Mouse (Mus musculus) hindbrain, postnatal 0 days (tissue): ENCODE measurements around the gene Chia1. TPM values are rescaled to one million over a fixed set of nuclear protein-coding genes. Genes with fewer than 3 reads are reported as not detected.
A peak's percentile ranks its signal among the peaks of the same experiment; 100 is the strongest.
"Not testable (repeated sequence)": the region's sequence is repeated elsewhere in the genome, so short reads cannot be mapped to it uniquely, and the experiment has no call there.

Source experiments
- ATAC-seq: fragments of 200-750 bp; cut with Nextera tagmentation; 2 replicates; pipeline ENCODE4 v1.8.0; 2017; ENCODE audit warnings: mild to moderate bottlenecking, moderate TSS enrichment, moderate library complexity
- DNase-seq: peaks from one replicate; pipeline ENCODE4 v3.0.0-alpha.2; 2015; ENCODE audit warnings: low spot score
- H3K27ac ChIP-seq: fragments of 300-500 bp; sonication (generic); 2 replicates; pipeline ENCODE4 v1.5.1; 2014; ENCODE audit warnings: mild to moderate bottlenecking
- H3K27me3 ChIP-seq: fragments of 300-500 bp; sonication (generic); 2 replicates; pipeline ENCODE4 v1.6.1; 2014; ENCODE audit warnings: low read length, mixed read lengths; ENCODE audit not compliant: insufficient read depth
- H3K36me3 ChIP-seq: fragments of 300-500 bp; sonication (generic); 2 replicates; pipeline ENCODE4 v1.6.1; 2014; ENCODE audit warnings: low read length, mixed read lengths; ENCODE audit not compliant: insufficient read depth
- H3K4me1 ChIP-seq: fragments of 300-500 bp; sonication (generic); 2 replicates; pipeline ENCODE4 v1.6.1; 2014; ENCODE audit warnings: antibody characterized with exemption, low read length, mixed read lengths; ENCODE audit not compliant: insufficient read depth
- H3K4me2 ChIP-seq: fragments of 300-500 bp; sonication (generic); 2 replicates; pipeline ENCODE4 v1.6.1; 2014; ENCODE audit warnings: low read depth, mild to moderate bottlenecking, low read length, moderate library complexity, mixed read lengths
- H3K4me3 ChIP-seq: fragments of 300-500 bp; sonication (generic); 2 replicates; pipeline ENCODE4 v1.5.1; 2014; ENCODE audit warnings: low read length
- H3K9ac ChIP-seq: fragments of 300-500 bp; sonication (generic); replicated peaks from 2 replicates; pipeline ENCODE4 v1.6.1; 2014; ENCODE audit warnings: mild to moderate bottlenecking, low read length, moderate library complexity, mixed read lengths
- H3K9me3 ChIP-seq: fragments of 300-500 bp; sonication (generic); 2 replicates; pipeline ENCODE4 v1.6.1; 2016; ENCODE audit warnings: low read length, mixed read lengths
- CTCF ChIP-seq: IDR thresholded peaks from 2 replicates; pipeline ENCODE4 v1.5.1; 2016; ENCODE audit warnings: antibody characterized with exemption, control low read depth, low read depth
- WGBS: fragments of 180-500 bp; shearing (Covaris S2); extraction: QIAGEN DNeasy Blood & Tissue Kit; methylation state at CpG from one replicate; pipeline ENCODE4 v1.1.7; 2014; 5-methylcytosine and 5-hydroxymethylcytosine counted together
- polyA plus RNA-seq: library from polyadenylated mRNA; unstranded; fragments of >200 nt; fragmentation: Nextera tagmentation; extraction: Ambion mirVana; gene quantifications from 2 replicates; pipeline ENCODE4 v1.2.1, GENCODE M21; 2015
- total RNA-seq: library from RNA; depleted of rRNA; stranded (reverse); fragments of >200 nt; gene quantifications from 2 replicates; pipeline ENCODE4 v1.2.3, GENCODE M21; 2014

The Chia1 gene
- total and polyA plus RNA-seq, 2 experiments from 2014 or later, result 1.4 to 2.0 TPM

- Histone ChIP-seq H3K4me1 (no peaks in the 10 kb centered on the region), H3K9me3 (no peaks in the 10 kb centered on the region), H3K27me3 (no peaks in the 10 kb centered on the region), H3K4me2 (no peak overlapping the region), H3K36me3 (no peaks in the 10 kb centered on the region), H3K27ac (no peak overlapping the region), H3K9ac (no peak overlapping the region), H3K4me3 (no peak overlapping the region)
- TF ChIP-seq CTCF, result no peak
- DNase-seq (no peak), ATAC-seq (peak; percentile 38; the same call in 1 of the 2 replicates)
- 91% methylated on average over 10 of the region's 10 CpGs for WGBS
These were observed 31.1 kb downstream of the Chia1 start for GRCm38 (mm10) chr3:106144081-106144480.

- Histone ChIP-seq H3K4me3 (no peak overlapping the region), H3K9me3 (no peaks in the 10 kb centered on the region), H3K4me2 (no peak overlapping the region), H3K9ac (no peak overlapping the region), H3K27me3 (no peaks in the 10 kb centered on the region), H3K27ac (no peak overlapping the region), H3K36me3 (no peaks in the 10 kb centered on the region), H3K4me1 (no peaks in the 10 kb centered on the region)
- TF ChIP-seq CTCF, result no peak
- ATAC-seq (no peak), DNase-seq (no peak)
- 85% methylated on average over 2 of the region's 2 CpGs for whole genome bisulfite sequencing
These were observed 41.4 kb downstream of the Chia1 start for GRCm38 (mm10) chr3:106154413-106154812.

- H3K27me3 ChIP-seq, result no peaks in the 10 kb centered on the region
- no peaks in the 10 kb centered on the region for H3K4me1 ChIP-seq
- no peaks in the 10 kb centered on the region for H3K9me3 ChIP-seq
- no peak within 1 kb of the TSS for H3K4me3 ChIP-seq
- H3K9ac ChIP-seq, result no peak within 1 kb of the TSS
- no peaks in the 10 kb centered on the region for H3K36me3 ChIP-seq
- no peak within 1 kb of the TSS for H3K27ac ChIP-seq
- H3K4me2 ChIP-seq, result no peak within 1 kb of the TSS
- no peak for ATAC-seq
- TF ChIP-seq CTCF, result no peak
- WGBS, result 88% methylated on average over 3 of the region's 3 CpGs
- DNase-seq, result no peak
These were observed 54.4 kb downstream of the Chia1 start, which contains the start of gene Chil3 for GRCm38 (mm10) chr3:106167464-106167863. Gene Chil3, minus strand, starts transcription at chr3:106167564.

DNA sequence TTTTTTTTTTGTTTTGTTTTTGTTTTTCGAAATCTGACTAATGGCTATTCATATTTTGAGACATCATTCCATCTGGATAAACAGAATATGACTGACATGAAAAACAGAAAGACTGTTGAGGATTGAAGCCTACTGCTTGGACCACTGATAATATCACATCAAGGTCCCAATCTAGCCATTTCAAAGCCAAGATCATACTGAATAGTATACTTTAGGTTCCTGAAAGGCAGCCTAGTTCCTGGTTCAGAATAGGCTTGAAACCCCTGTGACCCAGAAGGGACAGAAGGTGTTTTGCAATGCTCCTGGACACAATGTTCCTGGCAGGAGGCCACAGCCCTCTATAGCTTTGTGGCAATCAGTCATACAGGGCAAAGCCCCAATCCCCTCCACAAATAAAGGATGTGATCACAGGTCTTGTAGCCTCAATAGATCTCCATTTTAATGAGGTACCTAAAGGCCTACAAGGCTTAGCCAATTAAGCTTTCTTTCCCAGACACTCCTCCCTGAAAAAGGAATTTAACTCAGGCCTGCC lies 57.6 kb downstream of the Chia1 start:
- no peak for DNase-seq
- ATAC-seq, result no peak

DNA sequence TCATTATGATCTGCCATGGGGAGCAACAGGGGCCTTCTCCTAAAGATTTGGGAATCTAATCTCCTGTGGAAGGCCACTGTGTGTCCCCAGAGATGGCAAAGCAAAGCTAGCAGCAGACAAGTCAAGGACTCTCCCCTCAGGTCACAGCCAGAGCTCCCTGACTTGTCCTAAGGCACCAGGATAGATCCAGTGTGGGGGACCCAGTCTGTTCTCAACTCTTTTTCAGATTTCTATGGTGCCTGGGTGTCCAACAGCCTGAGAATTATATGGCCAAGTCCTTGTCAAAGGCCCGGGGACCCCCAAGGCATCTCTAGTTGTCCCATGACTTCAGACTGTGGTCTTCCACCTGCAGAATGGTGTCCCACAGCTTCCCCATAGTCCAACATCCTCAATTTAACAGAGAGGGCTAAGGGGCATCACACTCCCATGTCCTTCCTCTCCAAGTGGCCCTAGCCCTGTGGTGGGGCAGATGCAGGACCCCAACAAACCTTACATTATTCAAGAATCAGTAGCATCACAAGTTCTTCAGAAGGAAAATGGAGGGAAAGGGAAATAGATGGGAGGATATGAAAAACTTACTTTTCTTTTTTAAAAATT lies 58.2 kb downstream of the Chia1 start:
- no peaks in the 10 kb centered on the region for H3K4me1 ChIP-seq
- no peaks in the 10 kb centered on the region for H3K9me3 ChIP-seq
- H3K36me3 ChIP-seq, result no peaks in the 10 kb centered on the region
- WGBS, result 85% methylated on average over 1 of the region's 1 CpGs
- no peak for DNase-seq
- no peak overlapping the region for H3K27ac ChIP-seq
- H3K4me3 ChIP-seq, result no peak overlapping the region
- H3K9ac ChIP-seq, result no peak overlapping the region
- H3K4me2 ChIP-seq, result no peak overlapping the region
- H3K27me3 ChIP-seq, result no peaks in the 10 kb centered on the region
- ATAC-seq, result no peak
- TF ChIP-seq CTCF, result no peak

More for the DNA sequence above, 57.6 kb downstream of the Chia1 start:
- Histone ChIP-seq H3K4me1 (no peaks in the 10 kb centered on the region), H3K9ac (no peak overlapping the region), H3K36me3 (no peaks in the 10 kb centered on the region), H3K27me3 (no peaks in the 10 kb centered on the region), H3K27ac (no peak overlapping the region), H3K4me2 (no peak overlapping the region), H3K4me3 (no peak overlapping the region), H3K9me3 (no peaks in the 10 kb centered on the region)
- 58% methylated on average over 1 of the region's 1 CpGs for WGBS
- no peak for TF ChIP-seq CTCF

DNA sequence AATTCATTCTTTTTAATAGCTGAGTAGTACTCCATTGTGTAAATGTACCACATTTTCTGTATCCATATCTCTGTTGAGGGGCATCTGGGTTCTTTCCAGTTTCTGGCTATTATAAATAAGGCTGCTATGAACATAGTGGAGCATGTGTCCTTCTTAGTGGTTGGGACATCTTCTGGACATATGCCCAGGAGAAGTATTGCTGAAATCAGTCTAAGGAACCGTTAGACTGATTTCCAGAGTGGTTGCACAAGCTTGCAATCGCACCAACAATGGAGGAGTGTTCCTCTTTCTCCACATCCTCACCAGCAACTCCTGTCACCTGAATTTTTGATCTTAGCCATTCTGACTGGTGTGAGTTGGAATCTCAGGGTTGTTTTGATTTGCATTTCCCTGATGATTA lies 59.5 kb downstream of the Chia1 start:
- 76% methylated on average over 2 of the region's 2 CpGs for WGBS
- not testable (repeated sequence) for H3K4me3 ChIP-seq, H3K4me1 ChIP-seq, H3K27ac ChIP-seq, H3K4me2 ChIP-seq, H3K9ac ChIP-seq, H3K9me3 ChIP-seq, DNase-seq, ATAC-seq, H3K36me3 ChIP-seq, H3K27me3 ChIP-seq

DNA sequence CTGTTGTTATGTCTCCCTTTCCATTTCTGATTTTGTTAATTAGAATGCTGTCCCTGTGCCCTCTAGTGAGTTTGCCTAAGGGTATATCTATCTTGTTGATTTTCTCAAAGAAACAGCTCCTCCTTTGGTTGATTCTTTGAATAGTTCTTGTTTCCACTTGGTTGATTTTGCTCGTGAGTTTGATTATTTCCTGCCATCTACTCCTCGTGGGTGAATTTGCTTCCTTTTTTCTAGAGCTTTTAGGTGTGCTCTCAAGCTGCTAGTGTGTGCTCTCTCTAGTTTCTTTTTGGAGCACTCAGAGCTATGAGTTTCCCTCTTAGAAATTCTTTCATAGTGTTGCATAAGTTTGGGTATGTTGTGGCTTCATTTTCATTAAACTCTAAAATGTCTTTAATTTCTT lies 61.9 kb downstream of the Chia1 start:
- H3K4me2 ChIP-seq, H3K4me1 ChIP-seq, ATAC-seq, H3K9ac ChIP-seq, H3K36me3 ChIP-seq, H3K27ac ChIP-seq, H3K27me3 ChIP-seq, DNase-seq, H3K9me3 ChIP-seq, H3K4me3 ChIP-seq: not testable (repeated sequence)
- 47% methylated on average over 2 of the region's 2 CpGs for WGBS
